Mouse (Mus musculus) embryonic facial prominence, embryonic 11.5 days (tissue): ENCODE data around the gene Tapbp. TPM values are rescaled to one million over a fixed set of nuclear protein-coding genes. Genes with fewer than 3 reads are reported as not detected.
A peak's percentile ranks its signal among the peaks of the same experiment; 100 is the strongest.
"Not testable (repeated sequence)": the region's sequence is repeated elsewhere in the genome, so short reads cannot be mapped to it uniquely, and the experiment has no call there.

Experiments
- ATAC-seq: fragments of 200-750 bp; cut with Nextera tagmentation; replicated peaks from 2 replicates; pipeline ENCODE4 v1.8.0; 2017; ENCODE audit warnings: low read depth; ENCODE audit not compliant: insufficient number of reproducible peaks, low FRiP score, low TSS enrichment
- DNase-seq: peaks from one replicate; pipeline ENCODE4 v3.0.0-alpha.2; 2015; ENCODE audit warnings: low spot score
- H3K27ac ChIP-seq: fragments of 300-500 bp; sonication (generic); replicated peaks from 2 replicates; pipeline ENCODE4 v1.5.1; 2014; ENCODE audit warnings: mild to moderate bottlenecking, low read depth, low read length, control low read depth
- H3K27me3 ChIP-seq: fragments of 300-500 bp; sonication (generic); 2 replicates; pipeline ENCODE4 v1.6.1; 2014; ENCODE audit warnings: mild to moderate bottlenecking, low read length, moderate library complexity, mixed read lengths; ENCODE audit not compliant: control insufficient read depth, insufficient read depth
- H3K36me3 ChIP-seq: fragments of 300-500 bp; sonication (generic); replicated peaks from 2 replicates; pipeline ENCODE4 v1.6.1; 2014; ENCODE audit warnings: low read depth, mild to moderate bottlenecking, low read length, moderate library complexity, mixed read lengths; ENCODE audit not compliant: control insufficient read depth, insufficient read depth
- H3K4me1 ChIP-seq: fragments of 300-500 bp; sonication (generic); 2 replicates; pipeline ENCODE4 v1.6.1; 2014; ENCODE audit warnings: low read length, mixed read lengths; ENCODE audit not compliant: control insufficient read depth, insufficient read depth
- H3K4me2 ChIP-seq: fragments of 300-500 bp; sonication (generic); 2 replicates; pipeline ENCODE4 v1.6.1; 2014; ENCODE audit warnings: low read depth, mild to moderate bottlenecking, control low read depth, low read length, moderate library complexity
- H3K4me3 ChIP-seq: fragments of 300-500 bp; sonication (generic); 2 replicates; pipeline ENCODE4 v1.5.1; 2014; ENCODE audit warnings: low read depth, low read length, control low read depth
- H3K9ac ChIP-seq: fragments of 300-500 bp; sonication (generic); replicated peaks from 2 replicates; pipeline ENCODE4 v1.6.1; 2014; ENCODE audit warnings: mild to moderate bottlenecking, control low read depth, low read length
- H3K9me3 ChIP-seq: fragments of 300-500 bp; sonication (generic); replicated peaks from 2 replicates; pipeline ENCODE4 v1.6.1; 2016; ENCODE audit warnings: mild to moderate bottlenecking, low read length, inconsistent platforms, mixed read lengths; ENCODE audit not compliant: control insufficient read depth
- WGBS: fragments of 180-500 bp; shearing (Covaris S2); extraction: QIAGEN DNeasy Blood & Tissue Kit; methylation state at CpG from one replicate; pipeline ENCODE4 v1.1.7; 2014; 5-methylcytosine and 5-hydroxymethylcytosine counted together
- polyA plus RNA-seq: library from polyadenylated mRNA; unstranded; fragments of >200 nt; fragmentation: Nextera tagmentation; extraction: Ambion mirVana; gene quantifications from 2 replicates; pipeline ENCODE4 v1.2.1, GENCODE M21; 2014

Tapbp gene
- polyA plus RNA-seq = 11.3 and 12.8 TPM in 2 replicates

GRCm38 (mm10) chr17:33915671-33916250 lies at the start of gene Tapbp, which contains the start of gene Zbtb22:
Gene Tapbp, plus strand, starts transcription at chr17:33915899.
Gene Zbtb22, plus strand, starts transcription at chr17:33915904.
- H3K4me3 ChIP-seq = peak within 1 kb of the TSS; percentile 54
- peaks cover 2% of the 10 kb centered on the region for H3K4me1 ChIP-seq
- H3K36me3 ChIP-seq = peaks cover 23% of the 10 kb centered on the region

DNA sequence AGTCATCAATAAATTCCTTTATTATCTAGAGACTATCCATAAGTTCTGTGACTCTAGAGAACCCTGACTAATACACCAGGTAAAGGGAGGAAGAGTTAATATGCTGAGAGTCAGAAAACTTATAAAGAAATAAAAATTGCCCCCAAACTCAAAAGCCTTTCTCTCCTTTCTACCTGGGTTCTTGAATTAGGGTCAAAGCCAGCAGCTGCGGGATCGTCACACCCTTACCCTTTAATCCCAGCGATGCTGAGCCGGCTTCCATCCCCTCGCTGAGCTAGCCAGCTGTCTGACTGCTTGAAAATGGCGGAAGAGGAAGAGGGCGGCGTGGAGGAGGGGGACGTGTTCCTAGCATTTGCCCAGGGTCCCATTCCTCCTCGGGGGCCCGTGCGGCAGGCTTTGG lies 42.2 kb upstream of the Tapbp start, which contains the start of gene Gm7029:
Gene Gm7029, plus strand, starts transcription at position 301 of the 400 bp plus-strand sequence.
- 90% methylated on average over 2 of the region's 12 CpGs for WGBS
- H3K36me3 ChIP-seq, H3K4me3 ChIP-seq, H3K9me3 ChIP-seq, H3K27ac ChIP-seq, ATAC-seq, DNase-seq, H3K27me3 ChIP-seq, H3K4me2 ChIP-seq, H3K9ac ChIP-seq, H3K4me1 ChIP-seq: not testable (repeated sequence)

More at GRCm38 (mm10) chr17:33915671-33916250, at the start of gene Tapbp, which contains the start of gene Zbtb22:
- Histone ChIP-seq H3K27ac (peak within 1 kb of the TSS; percentile 59), H3K9me3 (no peaks in the 10 kb centered on the region), H3K27me3 (no peaks in the 10 kb centered on the region), H3K4me2 (peak within 1 kb of the TSS; percentile 46), H3K9ac (peak within 1 kb of the TSS; percentile 61)
- whole genome bisulfite sequencing = under 1% methylated on average over 31 of the region's 34 CpGs
- peak; percentile 98 for DNase-seq
- peak; percentile 87 for ATAC-seq

DNA sequence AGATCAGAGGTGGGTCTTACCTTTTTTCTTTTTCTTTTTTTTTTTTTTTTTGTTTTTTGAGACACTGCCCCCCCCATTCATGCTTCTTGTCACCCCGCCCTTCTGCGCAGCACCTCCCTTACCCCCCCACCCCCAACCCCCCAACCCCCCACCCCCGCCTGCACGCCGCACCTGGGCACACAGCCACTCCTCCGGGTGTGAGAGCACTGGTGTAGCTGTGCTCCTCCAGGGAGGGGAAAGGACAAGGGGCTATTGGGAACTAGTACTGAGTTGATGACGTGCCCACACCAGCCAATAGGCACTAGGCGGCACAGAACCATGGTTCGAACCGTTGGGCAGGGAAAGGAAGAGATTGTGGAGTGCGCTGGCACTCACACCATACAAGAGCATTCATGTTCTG lies 41.3 kb upstream of the Tapbp start:
- Histone ChIP-seq H3K4me3 (no peak overlapping the region), H3K9ac (no peak overlapping the region), H3K4me1 (no peaks in the 10 kb centered on the region), H3K4me2 (no peak overlapping the region), H3K9me3 (no peaks in the 10 kb centered on the region), H3K36me3 (no peaks in the 10 kb centered on the region), H3K27me3 (no peaks in the 10 kb centered on the region), H3K27ac (no peak overlapping the region)
- DNase-seq = no peak
- ATAC-seq = no peak
- 88% methylated on average over 11 of the region's 11 CpGs for WGBS

DNA sequence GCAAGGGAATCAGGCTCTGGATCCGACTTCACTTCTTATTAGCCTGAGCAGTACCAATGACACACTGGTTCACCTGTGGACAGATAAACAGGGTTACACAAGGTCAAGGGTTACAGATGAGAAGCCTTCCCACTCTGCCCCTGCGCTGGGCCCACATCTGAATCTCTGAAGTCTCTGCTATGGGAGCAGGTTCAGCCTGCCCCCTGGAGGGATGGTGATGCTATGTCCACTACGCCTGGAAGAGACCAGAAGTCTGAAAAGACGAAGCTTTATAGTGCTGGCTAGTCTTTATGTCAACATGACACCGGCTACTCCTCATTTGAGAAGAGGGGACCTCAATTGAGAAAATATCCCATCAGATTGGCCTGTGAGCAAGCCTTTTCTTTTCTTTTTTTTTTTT lies 39.9 kb upstream of the Tapbp start:
- H3K4me1 ChIP-seq, H3K9ac ChIP-seq, ATAC-seq, H3K4me3 ChIP-seq, H3K27me3 ChIP-seq, H3K4me2 ChIP-seq, H3K27ac ChIP-seq, H3K9me3 ChIP-seq, H3K36me3 ChIP-seq: not testable (repeated sequence)
- DNase-seq = peak; percentile 7
- 82% methylated on average over 5 of the region's 5 CpGs for WGBS

DNA sequence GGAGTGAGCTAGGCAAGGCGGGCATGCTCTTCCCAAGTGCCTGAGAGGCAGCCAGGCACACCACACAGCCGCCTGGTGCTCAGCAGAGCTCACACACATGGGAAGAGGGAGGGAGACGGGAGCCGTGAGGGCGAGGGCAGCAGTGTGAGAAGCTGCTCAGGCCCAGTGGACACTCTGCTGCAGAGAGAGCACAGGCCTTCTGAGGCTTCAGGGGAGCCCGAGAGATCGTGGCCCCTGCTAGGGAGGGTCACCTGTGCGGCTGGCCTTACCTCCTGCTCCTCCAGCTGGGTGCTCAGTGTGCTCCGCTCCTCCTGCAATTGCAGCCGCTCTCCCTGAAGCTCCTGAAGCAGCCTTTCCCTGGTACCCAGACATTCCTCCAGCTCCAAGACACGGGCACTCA lies 31.4 kb upstream of the Tapbp start:
- not testable (repeated sequence) for H3K4me2 ChIP-seq, ATAC-seq, H3K9me3 ChIP-seq, H3K4me3 ChIP-seq, H3K36me3 ChIP-seq, DNase-seq, H3K9ac ChIP-seq, H3K4me1 ChIP-seq, H3K27me3 ChIP-seq, H3K27ac ChIP-seq
- WGBS = 91% methylated on average over 10 of the region's 11 CpGs

- not testable (repeated sequence) for DNase-seq, H3K27ac ChIP-seq, H3K9ac ChIP-seq, H3K4me2 ChIP-seq, H3K9me3 ChIP-seq, H3K4me1 ChIP-seq, H3K27me3 ChIP-seq, ATAC-seq, H3K4me3 ChIP-seq, H3K36me3 ChIP-seq
- 65% methylated on average over 2 of the region's 2 CpGs for WGBS
Measured at GRCm38 (mm10) chr17:33887802-33888201, 27.9 kb upstream of the Tapbp start.

GRCm38 (mm10) chr17:33888230-33888629 lies 27.5 kb upstream of the Tapbp start:
- peak; percentile 58 for DNase-seq
- H3K9me3 ChIP-seq, H3K36me3 ChIP-seq, H3K4me3 ChIP-seq, H3K27ac ChIP-seq, H3K27me3 ChIP-seq, H3K9ac ChIP-seq, H3K4me1 ChIP-seq, ATAC-seq: not testable (repeated sequence)
- peak overlapping the region; percentile 7; the same call in 1 of the 2 replicates for H3K4me2 ChIP-seq

DNA sequence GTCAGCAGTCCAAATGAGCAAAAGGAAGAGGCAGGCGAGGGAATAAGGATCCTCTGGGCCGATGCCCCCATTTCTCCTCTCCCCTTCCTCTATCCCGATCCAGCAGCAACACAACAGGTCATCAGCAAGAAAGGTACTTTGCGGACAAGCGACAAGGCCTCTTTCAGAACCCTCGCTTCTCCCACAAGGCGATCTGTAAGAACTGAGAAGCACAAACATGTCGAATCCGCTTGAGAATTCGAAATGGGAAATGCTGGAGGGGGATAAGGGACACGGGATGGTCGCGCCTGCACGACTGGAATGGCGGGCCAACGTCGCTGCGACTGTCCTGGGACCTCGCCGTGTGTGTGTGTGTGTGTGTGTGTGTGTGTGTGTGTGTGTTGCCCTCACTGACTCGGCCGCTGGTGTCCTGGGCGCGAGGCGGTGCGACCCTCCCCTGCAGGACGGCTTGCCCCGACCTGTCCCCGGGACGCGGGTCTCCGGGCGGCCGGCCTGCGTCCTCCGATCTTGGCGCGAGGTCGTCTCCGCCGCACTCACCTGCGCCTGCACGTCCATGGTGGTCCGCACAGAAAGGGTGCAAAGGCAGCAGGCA lies 25.7 kb upstream of the Tapbp start:
- not testable (repeated sequence) for H3K27ac ChIP-seq, H3K27me3 ChIP-seq, DNase-seq, H3K4me1 ChIP-seq, H3K9me3 ChIP-seq, H3K36me3 ChIP-seq
- ATAC-seq = peak; percentile 42
- peak overlapping the region; percentile 76 for H3K9ac ChIP-seq
- WGBS = under 1% methylated on average over 44 of the region's 44 CpGs
- H3K4me2 ChIP-seq = peak overlapping the region; percentile 51
- H3K4me3 ChIP-seq = peak overlapping the region; percentile 61
